Mouse (Mus musculus) midbrain, embryonic 15.5 days (tissue): ENCODE measurements around the gene Rcbtb2. TPM values are rescaled to one million over a fixed set of nuclear protein-coding genes. Genes with fewer than 3 reads are reported as not detected.

Source experiments
- ATAC-seq: fragments of 200-750 bp; cut with Nextera tagmentation; replicated peaks from 2 replicates; pipeline ENCODE4 v1.8.0; 2017; ENCODE audit warnings: moderate TSS enrichment
- H3K27ac ChIP-seq: fragments of 300-500 bp; sonication (generic); 2 replicates; pipeline ENCODE4 v1.5.1; 2015; ENCODE audit warnings: mild to moderate bottlenecking, inconsistent platforms
- H3K27me3 ChIP-seq: fragments of 300-500 bp; sonication (generic); replicated peaks from 2 replicates; pipeline ENCODE4 v1.6.1; 2015; ENCODE audit warnings: inconsistent platforms
- H3K36me3 ChIP-seq: fragments of 300-500 bp; sonication (generic); replicated peaks from 2 replicates; pipeline ENCODE4 v1.6.1; 2015; ENCODE audit warnings: inconsistent platforms
- H3K4me1 ChIP-seq: fragments of 300-500 bp; sonication (generic); 2 replicates; pipeline ENCODE4 v1.6.1; 2015; ENCODE audit warnings: inconsistent platforms
- H3K4me2 ChIP-seq: fragments of 300-500 bp; sonication (generic); 2 replicates; pipeline ENCODE4 v1.6.1; 2015; ENCODE audit warnings: inconsistent platforms, mild to moderate bottlenecking, moderate library complexity
- H3K4me3 ChIP-seq: fragments of 300-500 bp; sonication (generic); 2 replicates; pipeline ENCODE4 v1.5.1; 2015; ENCODE audit warnings: mild to moderate bottlenecking, inconsistent platforms
- H3K9ac ChIP-seq: fragments of 300-500 bp; sonication (generic); 2 replicates; pipeline ENCODE4 v1.6.1; 2015; ENCODE audit warnings: mild to moderate bottlenecking, inconsistent platforms
- H3K9me3 ChIP-seq: fragments of 300-500 bp; sonication (generic); 2 replicates; pipeline ENCODE4 v1.6.1; 2016; ENCODE audit warnings: inconsistent platforms
- WGBS: fragments of 180-500 bp; shearing (Covaris S2); methylation state at CpG from one replicate; pipeline ENCODE4 v1.1.7; 2015; ENCODE audit warnings: mixed read lengths; 5-methylcytosine and 5-hydroxymethylcytosine counted together
- polyA plus RNA-seq: library from polyadenylated mRNA; unstranded; fragments of >200 nt; fragmentation: Nextera tagmentation; extraction: Ambion mirVana; gene quantifications from 2 replicates; pipeline ENCODE4 v1.2.1, GENCODE M21; 2015

The Rcbtb2 gene
- polyA plus RNA-seq, 1 experiment from 2014 or later: 60.3 TPM

DNA sequence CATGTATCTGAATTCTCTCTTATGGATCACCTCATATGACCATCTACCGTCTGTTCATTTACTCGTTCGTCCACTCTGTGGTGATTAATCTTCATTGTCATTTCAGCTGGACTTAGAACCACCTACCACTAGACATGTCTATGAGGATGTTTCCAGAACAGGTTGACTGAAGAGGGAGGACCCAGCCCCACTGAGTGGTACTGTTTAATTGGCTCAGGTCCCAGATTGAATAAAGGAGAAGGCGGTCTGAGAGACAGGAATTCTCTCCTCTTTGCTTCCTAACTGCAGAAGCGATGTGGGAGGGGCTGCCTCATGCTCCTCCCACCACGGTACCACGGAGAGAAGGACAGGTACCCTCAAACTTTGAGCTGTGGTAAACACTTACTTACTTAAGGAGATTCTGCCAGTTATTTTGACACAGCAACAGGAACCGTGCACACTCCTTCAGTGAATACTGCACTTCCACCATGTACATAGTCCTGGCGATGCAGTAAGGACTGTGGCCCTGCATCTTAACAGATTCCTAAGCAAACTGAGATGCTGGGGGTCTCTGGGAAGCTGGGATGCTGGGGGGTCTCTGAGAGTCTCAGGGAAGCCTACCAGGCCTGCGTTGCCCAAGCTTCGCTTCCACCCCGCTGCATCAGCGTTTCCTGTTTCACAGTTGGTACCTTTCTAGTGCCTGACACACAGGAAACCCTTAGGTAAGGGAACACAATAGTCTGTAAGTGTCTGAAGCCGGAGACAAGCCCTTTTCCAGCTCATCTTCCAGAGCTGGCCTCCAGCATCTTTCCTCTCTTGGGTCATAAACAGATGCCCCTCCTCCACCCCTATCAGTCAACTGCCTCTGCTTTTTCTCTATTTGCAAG lies 4.1 kb upstream of the Rcbtb2 start:
- Histone ChIP-seq H3K9me3 (no peaks in the 10 kb centered on the region), H3K4me1 (no peaks in the 10 kb centered on the region), H3K27me3 (no peaks in the 10 kb centered on the region), H3K9ac (no peak overlapping the region), H3K4me2 (no peak overlapping the region), H3K27ac (no peak overlapping the region), H3K36me3 (no peaks in the 10 kb centered on the region), H3K4me3 (no peak overlapping the region)
- WGBS: 75% methylated on average over 14 of the region's 14 CpGs
- ATAC-seq: no peak; the same call in 1 of the 2 replicates

DNA sequence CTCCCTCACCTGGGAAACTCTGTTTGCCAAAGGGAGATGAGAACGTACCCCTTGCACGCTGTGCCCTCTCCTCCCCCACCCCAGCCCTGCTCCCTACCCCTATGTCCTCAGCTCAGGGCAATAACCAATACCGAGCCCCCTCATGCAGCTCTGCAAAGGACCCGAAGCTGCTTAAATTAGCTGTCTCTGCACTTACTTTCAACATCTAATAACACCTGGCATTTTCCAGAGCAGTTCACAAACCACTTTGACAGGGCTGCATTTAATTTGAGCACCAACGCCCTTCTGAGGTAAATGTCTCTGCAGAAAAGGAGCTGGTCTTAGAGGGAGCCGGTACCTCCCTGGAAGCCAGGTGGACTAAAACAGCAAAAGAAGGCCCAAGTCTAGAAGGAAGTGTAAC lies 3.4 kb upstream of the Rcbtb2 start:
- H3K4me2 ChIP-seq: no peak overlapping the region
- no peaks in the 10 kb centered on the region for H3K27me3 ChIP-seq
- no peaks in the 10 kb centered on the region for H3K36me3 ChIP-seq
- no peak for ATAC-seq
- H3K4me1 ChIP-seq: no peaks in the 10 kb centered on the region
- no peak overlapping the region for H3K4me3 ChIP-seq
- 60% methylated on average over 6 of the region's 6 CpGs for WGBS
- no peak overlapping the region for H3K27ac ChIP-seq
- H3K9ac ChIP-seq: no peak overlapping the region
- no peaks in the 10 kb centered on the region for H3K9me3 ChIP-seq

- H3K36me3 ChIP-seq: no peaks in the 10 kb centered on the region
- no peak overlapping the region for H3K27ac ChIP-seq
- WGBS: 39% methylated on average over 2 of the region's 2 CpGs
- no peak overlapping the region for H3K9ac ChIP-seq
- ATAC-seq: no peak
- H3K4me3 ChIP-seq: no peak overlapping the region
- H3K4me1 ChIP-seq: no peaks in the 10 kb centered on the region
- no peak overlapping the region for H3K4me2 ChIP-seq
- H3K9me3 ChIP-seq: no peaks in the 10 kb centered on the region
- no peaks in the 10 kb centered on the region for H3K27me3 ChIP-seq
These were observed 2.9 kb upstream of the Rcbtb2 start for GRCm38 (mm10) chr14:73119966-73120365.

GRCm38 (mm10) chr14:73122211-73122922 lies 470 bp upstream of the Rcbtb2 start:
- no peak overlapping the region for H3K9ac ChIP-seq
- ATAC-seq: no peak
- no peak overlapping the region for H3K4me2 ChIP-seq
- H3K4me3 ChIP-seq: no peak overlapping the region
- no peaks in the 10 kb centered on the region for H3K36me3 ChIP-seq
- no peaks in the 10 kb centered on the region for H3K4me1 ChIP-seq
- H3K27me3 ChIP-seq: no peaks in the 10 kb centered on the region
- WGBS: 70% methylated on average over 4 of the region's 4 CpGs
- H3K27ac ChIP-seq: no peak overlapping the region
- H3K9me3 ChIP-seq: no peaks in the 10 kb centered on the region

DNA sequence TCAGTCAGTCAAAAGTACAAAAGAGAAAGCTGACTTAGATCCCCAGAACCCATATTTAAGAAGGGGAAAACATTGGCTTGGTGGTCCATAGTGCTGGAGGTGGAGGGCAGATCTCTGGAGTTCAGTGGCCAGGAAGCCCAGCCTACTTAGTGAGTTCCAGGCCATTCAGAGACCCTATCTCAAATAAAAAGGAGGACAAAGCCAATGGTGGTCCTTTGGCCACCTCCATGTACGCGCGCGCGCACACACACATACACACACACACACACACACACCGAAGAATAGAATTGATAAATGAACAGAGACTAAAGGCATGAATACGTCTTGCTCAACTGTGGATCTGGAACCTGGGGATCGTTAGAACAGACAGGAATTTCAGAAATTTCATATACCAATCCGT lies 544 bp downstream of the Rcbtb2 start:
- Histone ChIP-seq H3K4me3 (no peak overlapping the region), H3K4me2 (no peak overlapping the region), H3K36me3 (no peaks in the 10 kb centered on the region), H3K4me1 (no peaks in the 10 kb centered on the region), H3K9ac (no peak overlapping the region), H3K27me3 (no peaks in the 10 kb centered on the region), H3K9me3 (no peaks in the 10 kb centered on the region), H3K27ac (no peak overlapping the region)
- WGBS: 93% methylated on average over 9 of the region's 9 CpGs
- ATAC-seq: no peak

DNA sequence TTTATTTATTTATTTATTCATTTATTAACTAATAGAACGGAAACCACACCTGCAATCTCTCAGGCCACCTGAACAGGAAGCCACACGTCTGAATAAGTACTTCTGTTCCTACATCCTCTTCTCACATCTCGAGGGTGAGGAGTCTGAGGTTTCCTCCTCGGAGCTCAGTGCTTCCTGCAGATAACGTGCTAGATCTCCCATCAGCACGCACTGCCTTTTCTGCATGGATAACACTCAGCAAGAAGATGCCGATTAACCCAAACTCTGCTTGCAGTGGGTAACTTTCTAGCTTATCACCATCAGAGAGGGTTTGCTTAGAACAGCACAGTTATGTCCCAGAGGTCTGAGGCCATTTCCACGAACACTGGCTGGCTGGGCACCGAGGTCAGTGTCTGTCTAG lies 949 bp downstream of the Rcbtb2 start:
- WGBS: 80% methylated on average over 9 of the region's 9 CpGs
- H3K36me3 ChIP-seq: no peaks in the 10 kb centered on the region
- no peak overlapping the region for H3K27ac ChIP-seq
- H3K4me2 ChIP-seq: no peak overlapping the region
- H3K27me3 ChIP-seq: no peaks in the 10 kb centered on the region
- H3K9ac ChIP-seq: no peak overlapping the region
- H3K4me1 ChIP-seq: no peaks in the 10 kb centered on the region
- no peaks in the 10 kb centered on the region for H3K9me3 ChIP-seq
- no peak for ATAC-seq
- no peak overlapping the region for H3K4me3 ChIP-seq

DNA sequence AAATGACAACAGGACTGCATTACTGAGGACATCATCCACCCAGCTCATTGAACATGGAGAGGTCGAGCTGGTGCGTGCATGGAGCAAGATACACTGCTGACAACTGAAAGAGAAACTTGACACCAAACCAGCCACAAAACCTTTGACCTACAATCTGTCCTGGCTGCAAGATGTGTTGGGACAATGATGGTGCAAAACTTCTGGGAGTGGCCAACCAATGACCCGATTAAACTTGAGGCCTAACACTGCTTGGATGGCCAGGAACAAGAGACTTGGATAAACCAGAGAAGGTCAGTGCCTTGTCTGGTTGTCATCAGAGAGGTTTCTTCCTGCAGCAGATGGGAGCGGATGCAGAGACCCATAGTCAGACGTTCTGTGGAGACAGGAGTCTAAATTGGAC lies 7.7 kb downstream of the Rcbtb2 start:
- H3K36me3 ChIP-seq: no peaks in the 10 kb centered on the region
- no peaks in the 10 kb centered on the region for H3K27me3 ChIP-seq
- H3K27ac ChIP-seq: no peak overlapping the region
- no peak overlapping the region for H3K9ac ChIP-seq
- no peaks in the 10 kb centered on the region for H3K9me3 ChIP-seq
- H3K4me3 ChIP-seq: no peak overlapping the region
- no peak overlapping the region for H3K4me2 ChIP-seq
- H3K4me1 ChIP-seq: no peaks in the 10 kb centered on the region
- no peak for ATAC-seq
- 70% methylated on average over 5 of the region's 5 CpGs for WGBS

DNA sequence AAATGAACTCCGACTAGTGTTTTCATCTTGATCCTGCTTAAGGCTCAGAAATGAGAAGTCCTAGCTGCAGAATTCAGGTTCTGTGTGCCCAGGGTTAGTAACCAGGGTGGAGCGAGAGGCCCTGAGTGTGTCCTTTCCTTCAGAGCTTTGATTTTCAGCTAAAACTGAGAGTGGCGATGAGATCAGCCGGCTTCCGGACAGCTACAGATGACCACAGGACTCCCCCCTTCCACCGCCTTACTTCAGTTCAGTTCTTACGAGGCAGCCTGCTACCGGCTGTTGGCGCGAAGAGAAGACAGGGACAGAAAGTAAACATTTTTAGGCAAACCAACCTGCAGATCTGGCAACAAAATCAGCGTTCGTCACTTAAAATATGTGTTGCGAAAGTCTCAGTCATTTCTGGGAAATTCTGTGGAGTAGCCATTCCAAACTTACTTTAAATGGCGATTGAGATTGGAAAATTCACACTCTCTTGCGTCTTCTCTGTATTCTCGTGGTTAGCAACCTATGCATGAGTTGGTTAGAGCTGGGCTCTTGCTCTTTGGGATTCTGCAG lies 9.1 kb downstream of the Rcbtb2 start:
- 90% methylated on average over 16 of the region's 16 CpGs for WGBS
- no peak for ATAC-seq

GRCm38 (mm10) chr14:73132731-73133130 lies 9.9 kb downstream of the Rcbtb2 start:
- no peak overlapping the region for H3K4me2 ChIP-seq
- no peak overlapping the region for H3K27ac ChIP-seq
- H3K4me3 ChIP-seq: no peak overlapping the region
- no peak for ATAC-seq
- H3K27me3 ChIP-seq: no peaks in the 10 kb centered on the region
- H3K9me3 ChIP-seq: no peaks in the 10 kb centered on the region
- WGBS: 81% methylated on average over 4 of the region's 4 CpGs
- H3K36me3 ChIP-seq: no peaks in the 10 kb centered on the region
- H3K9ac ChIP-seq: no peak overlapping the region
- H3K4me1 ChIP-seq: no peaks in the 10 kb centered on the region

More for the DNA sequence above, 9.1 kb downstream of the Rcbtb2 start:
- no peak overlapping the region for H3K9ac ChIP-seq
- no peaks in the 10 kb centered on the region for H3K36me3 ChIP-seq
- H3K27me3 ChIP-seq: no peaks in the 10 kb centered on the region
- H3K4me3 ChIP-seq: no peak overlapping the region
- no peaks in the 10 kb centered on the region for H3K4me1 ChIP-seq
- H3K9me3 ChIP-seq: no peaks in the 10 kb centered on the region
- H3K27ac ChIP-seq: no peak overlapping the region
- H3K4me2 ChIP-seq: no peak overlapping the region

DNA sequence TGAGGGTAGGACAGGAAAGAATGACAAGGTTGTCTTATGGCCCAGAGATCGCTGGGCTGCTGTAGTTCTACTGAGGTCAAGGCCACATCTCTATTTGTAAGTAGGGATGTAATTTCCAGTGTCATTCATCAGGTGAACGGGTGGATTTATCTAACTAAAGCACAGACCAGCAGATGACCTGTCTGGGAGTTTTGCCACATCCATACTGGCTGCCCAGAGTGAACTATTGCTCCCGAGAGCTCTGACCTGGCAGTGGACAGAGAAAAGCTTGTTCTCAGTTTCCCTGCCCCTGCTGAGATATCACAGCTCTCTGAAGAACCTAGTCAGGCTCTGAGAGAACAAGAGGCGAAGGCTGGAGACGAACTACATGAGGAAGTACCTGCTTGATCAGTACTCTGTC lies 14.4 kb downstream of the Rcbtb2 start:
- Histone ChIP-seq H3K36me3 (no peaks in the 10 kb centered on the region), H3K4me3 (no peak overlapping the region), H3K9ac (no peak overlapping the region), H3K9me3 (no peaks in the 10 kb centered on the region), H3K27ac (no peak overlapping the region), H3K4me1 (peaks cover 6% of the 10 kb centered on the region), H3K4me2 (no peak overlapping the region), H3K27me3 (no peaks in the 10 kb centered on the region)
- WGBS: 80% methylated on average over 5 of the region's 5 CpGs
- no peak for ATAC-seq

- peaks cover 10% of the 10 kb centered on the region for H3K4me1 ChIP-seq
- no peak overlapping the region for H3K4me3 ChIP-seq
- H3K27me3 ChIP-seq: no peaks in the 10 kb centered on the region
- WGBS: 94% methylated on average over 7 of the region's 7 CpGs
- no peak overlapping the region for H3K4me2 ChIP-seq
- no peaks in the 10 kb centered on the region for H3K36me3 ChIP-seq
- no peaks in the 10 kb centered on the region for H3K9me3 ChIP-seq
- ATAC-seq: no peak
- no peak overlapping the region for H3K27ac ChIP-seq
- H3K9ac ChIP-seq: no peak overlapping the region
These were observed 15.6 kb downstream of the Rcbtb2 start for GRCm38 (mm10) chr14:73138483-73138882.

GRCm38 (mm10) chr14:73139866-73140265 lies 17.0 kb downstream of the Rcbtb2 start:
- H3K36me3 ChIP-seq: no peaks in the 10 kb centered on the region
- no peak for ATAC-seq
- H3K4me3 ChIP-seq: no peak overlapping the region
- WGBS: 77% methylated on average over 5 of the region's 5 CpGs
- H3K9ac ChIP-seq: no peak overlapping the region
- peaks cover 23% of the 10 kb centered on the region for H3K4me1 ChIP-seq
- H3K27me3 ChIP-seq: no peaks in the 10 kb centered on the region
- H3K9me3 ChIP-seq: no peaks in the 10 kb centered on the region
- H3K27ac ChIP-seq: no peak overlapping the region
- H3K4me2 ChIP-seq: no peak overlapping the region
